Mouse (Mus musculus) WW6 (cell line): ENCODE data around the gene Ggt5.

Source experiments
- DNase-seq: peaks from one replicate; pipeline ENCODE4 v3.0.0-alpha.2; 2013; ENCODE audit warnings: low read depth, low spot score

The Ggt5 gene

DNA sequence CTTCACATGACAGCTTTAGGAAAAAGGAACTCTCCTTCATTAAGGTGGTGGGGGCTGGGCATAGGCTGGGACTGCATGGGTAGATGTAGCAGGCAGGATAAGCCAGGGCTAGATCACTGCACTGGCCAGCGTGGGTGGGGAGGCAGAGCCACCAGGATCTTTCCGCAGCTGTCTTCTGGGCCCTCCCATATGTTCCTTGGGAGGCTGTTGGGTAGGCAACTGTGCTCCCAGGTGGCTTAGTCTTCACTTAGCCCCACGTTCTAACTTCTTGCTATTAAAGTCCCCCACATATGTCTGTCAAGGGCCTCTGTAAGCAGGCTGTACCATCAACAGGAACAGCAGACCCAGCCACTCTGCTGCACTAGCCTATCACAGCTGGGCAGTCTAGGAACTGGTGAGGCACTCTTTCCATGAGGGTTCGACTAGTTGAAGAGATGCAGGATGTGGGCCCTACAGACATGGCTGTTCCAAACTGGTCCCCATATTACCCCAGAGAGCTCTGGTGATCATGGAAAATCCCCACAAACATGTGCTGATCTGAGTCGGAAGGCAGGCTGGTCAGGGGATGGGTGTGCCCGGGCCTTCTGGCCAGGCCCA is 61.3 kb downstream of the Ggt5 start:
- no peak for DNase-seq

DNA sequence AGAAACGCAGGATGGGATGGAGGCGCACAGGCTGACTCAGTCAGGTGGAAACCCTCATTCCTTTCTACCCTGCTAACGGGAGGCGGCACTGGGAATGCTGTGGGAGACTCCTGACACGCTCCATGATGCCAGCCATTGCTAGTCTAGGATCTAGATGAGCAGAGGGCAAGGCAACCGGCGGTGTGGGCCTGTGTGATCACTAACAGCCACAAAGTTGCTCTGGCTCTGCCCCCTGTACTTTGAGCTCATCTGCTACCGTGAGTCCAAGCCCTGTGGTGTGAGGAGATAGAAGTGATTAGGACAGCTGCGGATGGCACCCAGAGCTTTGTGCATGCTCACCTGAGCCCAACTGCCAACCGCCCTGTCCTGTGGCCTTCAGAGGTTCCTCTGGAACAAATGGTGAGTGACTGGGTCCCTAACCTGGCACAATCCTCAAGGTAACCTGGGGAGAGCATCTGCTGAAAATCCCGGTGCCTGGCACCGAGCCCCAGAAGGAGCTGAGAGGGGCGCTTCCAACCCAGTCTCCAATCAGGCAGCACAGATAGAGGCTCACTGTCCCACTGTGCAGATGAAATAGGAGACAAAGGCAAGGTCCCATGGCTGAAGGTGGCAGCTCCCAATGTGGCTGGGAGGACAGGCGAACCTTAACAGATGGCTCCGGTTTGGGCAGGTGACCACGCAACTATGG is 62.4 kb downstream of the Ggt5 start:
- DNase-seq: no peak

DNA sequence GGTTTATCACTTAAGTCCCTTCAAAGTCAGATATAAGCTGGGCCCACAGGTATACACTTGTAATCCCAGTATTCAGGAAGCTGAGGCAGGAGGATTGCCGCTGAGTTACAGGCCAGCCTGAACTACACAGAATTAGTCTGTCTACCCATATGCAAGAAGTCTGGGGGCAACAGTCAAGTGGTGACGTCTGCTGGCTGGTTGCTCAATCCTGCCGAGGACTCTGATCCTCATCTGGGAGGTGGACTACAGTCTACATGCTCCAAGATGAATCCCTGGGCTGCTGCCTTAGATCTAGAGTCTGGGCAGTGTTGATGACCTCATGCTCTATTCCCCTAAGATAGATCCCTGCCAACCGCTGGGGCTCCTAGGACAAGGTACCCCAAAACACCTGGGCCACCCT is 64.9 kb downstream of the Ggt5 start:
- no peak for DNase-seq

DNA sequence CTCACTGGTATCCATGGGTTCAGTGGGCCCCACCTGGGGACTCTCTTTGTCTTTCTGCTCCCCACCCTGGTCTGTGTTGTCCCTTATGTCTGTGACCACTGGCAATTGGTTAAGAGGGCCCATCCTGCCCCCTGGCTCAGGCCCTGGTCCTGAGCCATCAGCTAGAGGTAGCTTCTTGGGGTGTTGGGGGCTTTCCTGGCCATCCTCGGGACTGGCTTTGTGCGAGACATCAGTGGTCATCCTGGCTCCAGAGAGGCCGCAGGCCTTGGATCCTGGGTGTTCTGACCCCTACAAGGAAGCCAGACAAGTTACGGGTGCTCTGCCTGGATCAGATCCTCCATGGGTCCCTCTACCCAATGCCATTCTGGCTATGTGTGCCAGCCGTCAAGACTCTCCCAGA is 68.0 kb downstream of the Ggt5 start:
- DNase-seq: no peak

DNA sequence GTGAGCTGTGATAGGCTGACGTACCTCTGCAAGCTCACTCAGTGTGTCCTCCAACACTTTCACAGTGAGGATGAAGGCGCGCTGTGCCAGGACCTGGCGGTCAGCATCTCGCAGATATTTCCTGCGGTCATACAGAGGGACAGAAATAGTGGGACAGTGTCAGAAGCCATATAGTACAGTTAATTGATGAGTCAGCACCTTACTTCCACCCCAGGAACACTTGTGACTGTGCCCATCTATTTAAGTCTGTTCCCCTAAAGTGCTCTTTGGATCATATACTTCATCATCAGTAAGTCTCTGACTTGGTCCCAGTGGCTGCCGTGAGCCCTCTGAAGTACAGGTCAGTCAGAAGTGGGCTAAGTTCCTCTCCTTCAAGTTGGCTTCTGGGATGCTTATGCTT is 68.6 kb downstream of the Ggt5 start:
- DNase-seq: no peak

DNA sequence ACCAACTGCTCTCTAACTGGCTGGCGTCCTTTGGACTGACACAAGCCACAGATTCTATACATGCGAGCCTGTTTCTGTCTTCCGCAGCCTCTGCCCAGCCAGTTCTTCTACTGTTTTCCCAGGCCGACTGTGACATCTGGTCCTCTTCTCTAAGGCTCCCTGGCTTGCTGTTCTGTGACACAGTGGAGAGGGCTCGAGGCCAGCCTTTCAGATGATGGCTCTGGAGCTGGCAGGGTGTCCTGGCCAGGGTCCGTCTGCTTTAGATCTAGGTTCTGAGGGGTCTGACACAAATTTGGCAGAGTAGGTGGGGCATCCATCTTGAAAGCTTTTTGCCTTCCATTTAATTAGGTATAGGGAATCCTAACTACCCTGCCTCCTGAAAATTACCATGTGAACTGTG is 72.2 kb downstream of the Ggt5 start:
- no peak for DNase-seq

DNA sequence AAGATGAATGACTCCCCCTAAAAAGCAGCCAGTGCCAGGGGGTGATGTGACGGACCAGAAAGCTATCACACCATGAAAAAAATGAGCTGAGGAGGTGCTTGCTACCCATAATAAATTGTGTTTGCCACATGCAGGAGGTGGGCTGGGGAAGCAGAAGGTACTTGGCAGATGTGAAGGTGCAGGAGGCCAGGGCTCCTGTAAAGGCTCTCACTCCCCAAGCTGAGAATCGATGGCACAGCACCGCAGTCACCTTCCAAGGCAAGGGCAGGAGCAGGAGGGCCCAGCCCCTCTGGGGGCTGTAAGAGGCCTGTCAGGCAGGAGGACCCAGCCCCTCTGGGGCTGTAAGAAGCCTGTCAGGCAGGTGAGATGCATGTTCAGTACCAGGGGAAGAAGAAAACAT is 72.7 kb downstream of the Ggt5 start:
- DNase-seq: no peak

DNA sequence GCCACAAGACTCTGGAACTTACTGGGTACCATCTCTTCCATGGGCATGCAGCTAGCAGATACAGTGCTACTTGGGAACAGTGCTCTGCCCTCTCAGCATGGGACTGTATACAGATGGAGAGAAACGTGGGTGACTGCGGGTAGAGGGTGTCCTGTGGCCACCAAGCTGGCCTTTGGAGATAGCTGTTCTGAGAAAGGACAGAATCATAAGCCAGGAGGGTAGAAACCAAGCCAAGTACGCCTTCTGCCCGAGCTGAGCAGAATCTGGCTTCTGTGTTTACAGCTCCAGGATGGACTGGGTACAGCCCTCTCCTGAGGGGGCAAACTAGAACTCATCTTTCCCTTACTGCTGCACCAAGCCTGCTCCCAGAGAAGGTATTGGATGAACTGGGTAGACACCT is 73.4 kb downstream of the Ggt5 start:
- no peak for DNase-seq

DNA sequence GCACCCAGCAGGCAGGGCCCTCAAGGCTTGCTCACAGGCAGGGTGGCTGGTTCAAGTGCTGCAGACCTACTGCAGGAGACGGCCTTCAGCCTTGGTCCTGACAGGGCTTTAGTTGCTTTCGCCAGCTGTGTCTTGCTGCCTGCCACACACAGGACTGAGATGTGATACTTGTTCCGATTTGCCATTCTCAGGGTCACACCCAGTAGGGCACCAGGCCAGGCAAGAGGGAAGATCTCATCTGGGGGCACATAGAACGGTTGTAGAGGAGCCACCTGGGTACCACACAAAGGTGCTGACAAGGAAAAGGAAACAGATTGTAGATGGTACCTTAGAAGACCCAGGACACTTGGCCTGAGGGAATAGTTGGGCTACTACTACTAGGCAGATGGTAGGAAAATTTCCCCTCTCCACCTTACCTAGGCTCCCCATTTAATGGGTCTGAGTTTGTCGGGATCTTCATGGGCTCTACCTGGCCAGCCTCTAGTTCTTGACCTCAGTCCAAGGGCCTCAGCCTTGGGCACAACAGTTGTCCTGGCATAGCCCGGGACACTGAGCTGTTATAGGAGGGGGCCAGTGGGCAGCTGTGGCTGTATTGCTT is 75.6 kb downstream of the Ggt5 start:
- DNase-seq: no peak

DNA sequence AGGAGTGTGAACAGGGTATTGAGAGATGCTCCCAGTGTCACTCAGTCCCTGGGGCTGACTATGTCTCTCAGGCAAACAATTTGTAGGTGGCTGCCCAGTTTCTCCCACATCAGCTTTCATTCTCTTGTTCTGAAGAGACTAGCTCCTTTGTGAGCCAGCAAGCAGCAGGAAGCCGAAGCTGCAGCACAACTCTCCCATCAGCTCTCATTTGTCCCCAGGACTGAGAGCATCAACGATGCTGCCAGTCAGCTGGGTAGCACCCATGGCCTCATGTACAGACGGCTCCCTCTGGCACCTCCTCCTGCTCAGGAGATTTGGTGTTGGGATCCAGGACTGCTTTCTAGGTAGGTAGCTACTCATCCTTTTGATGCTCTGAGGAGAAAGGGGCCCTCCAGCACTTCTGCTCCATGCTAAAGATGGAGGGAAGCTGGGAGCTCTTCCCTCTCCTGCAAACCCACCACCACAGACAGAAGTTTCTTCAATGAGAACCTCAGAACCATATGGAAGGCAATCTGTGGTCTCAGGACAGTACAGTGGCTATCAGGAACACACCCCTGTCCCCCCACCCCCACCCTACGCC is 77.4 kb downstream of the Ggt5 start:
- DNase-seq: no peak
